Mouse (Mus musculus) R1 (cell line): Measurements from ENCODE around the gene Tenm3.

Experiments used
- DNase-seq: peaks from one replicate; pipeline ENCODE4 v3.0.0-alpha.2; 2018; ENCODE audit warnings: low read depth, low spot score

Tenm3 gene

DNA sequence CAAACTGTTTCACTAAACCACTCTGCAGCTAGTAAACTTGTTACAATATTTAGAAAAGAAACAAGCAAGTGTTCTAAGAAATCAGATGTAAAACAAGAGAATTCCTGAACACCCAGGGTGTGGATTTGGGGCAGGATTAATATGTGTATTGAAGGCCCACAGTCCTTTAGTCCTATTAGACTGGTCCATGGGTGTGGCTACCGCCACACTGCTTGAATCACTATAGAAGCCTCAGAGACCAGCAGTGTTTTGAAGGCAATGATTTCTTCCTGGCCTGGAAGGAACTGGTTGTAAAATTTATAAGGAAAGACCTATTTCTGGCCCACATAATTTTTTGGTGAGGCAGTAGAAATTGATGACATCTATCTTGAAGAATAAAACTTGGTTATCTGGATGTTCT is 33.1 kb downstream of the Tenm3 start:
- peak; percentile 18 for DNase-seq

DNA sequence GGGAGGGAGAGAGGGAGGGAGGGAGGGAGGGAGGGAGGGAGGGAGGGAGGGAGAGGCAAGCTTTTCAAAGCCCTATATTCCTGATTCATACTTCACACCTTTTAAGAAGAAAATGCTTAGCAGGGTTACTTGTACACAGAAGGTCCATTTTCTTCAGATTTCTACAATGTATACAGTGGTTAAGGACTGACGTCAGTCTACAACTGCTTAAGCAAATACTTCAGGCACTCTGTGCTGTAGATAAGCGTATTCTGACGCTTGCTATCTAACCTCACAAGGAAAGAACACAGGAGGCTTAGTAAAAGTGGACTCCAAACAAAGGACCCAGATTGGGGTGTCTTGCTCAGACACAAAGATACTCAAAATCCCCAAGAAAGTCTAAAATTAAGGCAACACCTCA is 34.6 kb downstream of the Tenm3 start:
- no peak for DNase-seq

DNA sequence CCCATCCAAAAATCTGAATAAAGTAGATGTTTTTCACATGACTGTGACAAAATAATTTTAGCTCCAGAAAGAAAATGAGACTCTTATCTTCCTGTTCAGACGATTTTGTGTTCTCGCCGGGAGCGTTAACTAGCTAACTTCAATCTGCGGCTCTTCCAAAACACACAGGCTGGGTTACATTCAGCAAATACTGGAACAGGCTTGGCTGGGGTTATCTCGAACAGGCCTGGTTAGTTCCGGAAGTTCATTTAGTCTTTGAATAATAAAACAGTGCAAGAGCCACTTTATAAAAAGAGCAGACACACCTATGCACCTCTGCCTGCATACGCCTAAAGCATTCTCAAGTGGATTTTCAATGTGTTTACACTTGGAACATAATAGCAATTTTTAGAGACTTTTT is 40.7 kb downstream of the Tenm3 start:
- peak; percentile 17 for DNase-seq

DNA sequence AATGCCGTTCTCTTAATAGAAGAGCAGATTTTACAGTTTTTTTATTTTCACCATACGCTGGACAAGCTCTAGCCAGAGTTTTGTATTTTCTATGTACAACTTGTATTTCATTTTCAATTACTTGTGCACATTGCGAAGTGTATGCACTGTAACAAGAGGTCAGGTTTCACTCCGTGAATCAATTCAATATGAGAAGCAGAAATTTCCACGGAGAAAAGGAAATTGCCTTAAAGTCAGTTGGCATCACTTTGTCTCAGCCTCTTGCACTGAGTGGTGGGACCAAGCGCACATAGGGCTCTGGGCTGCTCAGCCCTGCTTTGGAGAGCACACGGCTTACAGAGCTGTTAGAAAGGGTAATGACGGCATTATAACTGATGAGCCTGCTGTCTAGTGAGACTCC is 41.5 kb downstream of the Tenm3 start:
- peak; percentile 13 for DNase-seq

DNA sequence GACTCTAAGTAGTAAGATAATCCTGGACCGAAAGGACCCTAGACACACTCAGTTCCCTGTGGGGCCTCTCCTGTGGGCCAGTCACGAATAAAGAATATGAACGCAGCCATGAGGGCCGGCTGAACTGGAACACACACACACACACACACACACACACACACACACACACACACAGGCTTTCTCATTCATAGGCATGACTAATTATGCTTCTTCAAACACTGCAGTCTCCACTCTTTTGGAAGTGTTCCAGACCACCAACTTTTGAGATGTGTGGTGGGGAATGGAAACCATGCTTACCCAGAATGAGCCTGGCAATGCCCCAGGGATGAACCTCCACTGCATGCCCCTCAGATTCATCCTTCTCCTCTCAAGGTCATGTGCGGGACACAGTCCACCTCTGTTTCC is 45.8 kb downstream of the Tenm3 start:
- no peak for DNase-seq

DNA sequence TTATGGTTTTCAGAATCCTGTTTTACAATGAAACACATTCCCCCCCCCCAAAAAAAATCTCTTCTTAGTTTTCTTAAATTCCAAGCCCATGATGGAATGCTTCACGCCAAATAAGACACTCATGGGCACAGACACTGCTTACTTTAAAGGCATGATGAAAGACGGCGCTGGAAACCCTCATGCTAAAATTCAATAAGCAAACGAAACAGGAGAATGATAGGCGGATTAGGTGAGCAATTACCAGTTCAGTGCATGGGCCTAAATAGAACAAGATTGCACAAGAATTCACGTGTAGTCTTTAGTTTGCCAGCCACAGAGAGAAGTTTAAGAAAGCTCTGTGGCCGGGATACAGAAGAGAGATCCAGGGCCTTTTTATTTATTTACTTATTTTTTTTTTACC is 49.5 kb downstream of the Tenm3 start:
- no peak for DNase-seq

DNA sequence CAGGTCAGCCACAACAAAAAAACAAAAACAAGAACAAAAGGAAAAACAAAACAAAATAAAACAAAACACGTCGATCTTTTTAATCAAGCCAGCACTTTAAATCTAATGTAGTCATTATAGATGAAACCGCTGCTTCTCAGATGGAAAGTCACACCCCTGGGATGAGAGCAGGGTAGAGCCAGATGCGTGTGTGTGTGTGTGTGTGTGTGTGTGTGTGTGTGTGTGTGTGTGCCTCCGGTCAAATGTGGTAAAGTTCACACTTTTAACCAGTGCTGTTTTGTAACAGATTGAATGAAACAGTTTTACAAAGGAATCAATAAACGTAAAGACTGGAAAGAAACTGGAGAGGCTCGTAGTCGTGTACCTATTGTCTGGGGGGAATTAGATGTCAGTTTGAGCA is 50.0 kb downstream of the Tenm3 start:
- DNase-seq = no peak

DNA sequence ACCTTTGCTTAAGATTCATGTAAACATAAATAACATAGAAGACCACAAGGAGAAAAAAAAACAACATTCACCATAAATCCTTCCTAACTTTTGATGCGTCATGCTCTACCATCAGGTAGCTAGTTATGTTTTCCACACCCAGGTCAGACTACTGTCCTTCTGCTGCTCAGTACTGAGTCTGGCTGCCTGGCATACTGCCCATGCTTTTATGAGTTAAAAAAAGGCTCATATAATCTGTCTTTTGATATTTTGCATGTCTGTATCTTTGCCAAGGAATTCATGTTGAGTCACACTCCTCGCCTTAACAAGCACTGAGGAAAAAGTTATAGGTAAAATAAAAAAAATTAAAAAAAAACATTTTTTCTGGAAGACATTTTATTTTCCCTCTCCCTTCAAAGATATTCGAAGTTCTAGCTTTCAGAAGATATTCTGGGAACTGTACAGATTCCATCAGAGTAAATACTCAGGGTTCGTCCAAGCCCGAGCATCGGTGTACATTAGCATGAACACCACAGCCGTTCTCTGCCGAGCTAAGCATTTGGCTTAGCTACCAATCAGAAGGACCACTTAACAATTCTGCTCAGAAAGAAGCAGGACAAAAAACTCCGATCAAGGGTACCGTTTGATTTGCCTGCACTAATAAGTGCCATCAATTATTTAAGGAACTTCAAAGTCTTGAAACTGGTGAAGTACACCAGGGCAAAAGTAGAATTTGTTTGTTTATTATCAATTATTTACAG is 51.0 kb downstream of the Tenm3 start:
- no peak for DNase-seq

DNA sequence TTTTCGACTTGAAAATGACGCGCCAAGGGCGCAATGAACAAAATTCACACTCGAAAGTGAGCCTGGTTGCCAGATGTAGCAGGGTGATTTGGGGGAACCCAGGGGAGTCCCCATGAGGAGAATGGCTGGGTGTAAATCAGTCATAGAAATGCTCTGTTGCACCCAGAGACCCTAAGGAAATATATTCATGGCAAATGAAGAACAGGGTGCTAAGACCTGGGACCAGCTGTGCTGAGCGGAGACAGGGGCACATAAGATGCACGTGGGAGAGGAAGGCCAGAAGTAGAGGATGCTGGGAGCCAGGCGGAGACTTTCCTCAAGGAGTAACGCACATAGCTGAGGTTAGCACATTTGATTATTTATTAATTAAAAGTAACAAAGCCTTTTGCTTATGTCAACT is 60.4 kb downstream of the Tenm3 start:
- no peak for DNase-seq

DNA sequence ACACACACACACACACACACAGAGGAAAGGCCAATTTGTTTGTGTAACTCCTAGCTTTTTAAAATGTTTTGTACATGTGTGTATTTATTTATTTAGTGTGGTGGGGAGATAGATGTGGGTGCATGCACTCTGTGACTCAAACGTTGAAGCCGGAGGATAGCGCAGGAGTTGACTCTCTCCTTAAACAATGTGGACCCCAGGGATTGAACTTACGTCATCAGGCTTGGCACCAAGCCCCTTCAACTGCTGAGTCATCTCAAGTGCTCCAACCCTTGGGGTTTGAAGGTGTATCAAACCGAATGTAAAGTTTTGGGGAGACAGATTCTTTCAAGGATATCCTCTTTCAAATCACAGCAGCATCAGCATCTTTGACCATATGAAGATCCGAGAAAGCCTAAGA is 63.1 kb downstream of the Tenm3 start:
- DNase-seq = no peak

DNA sequence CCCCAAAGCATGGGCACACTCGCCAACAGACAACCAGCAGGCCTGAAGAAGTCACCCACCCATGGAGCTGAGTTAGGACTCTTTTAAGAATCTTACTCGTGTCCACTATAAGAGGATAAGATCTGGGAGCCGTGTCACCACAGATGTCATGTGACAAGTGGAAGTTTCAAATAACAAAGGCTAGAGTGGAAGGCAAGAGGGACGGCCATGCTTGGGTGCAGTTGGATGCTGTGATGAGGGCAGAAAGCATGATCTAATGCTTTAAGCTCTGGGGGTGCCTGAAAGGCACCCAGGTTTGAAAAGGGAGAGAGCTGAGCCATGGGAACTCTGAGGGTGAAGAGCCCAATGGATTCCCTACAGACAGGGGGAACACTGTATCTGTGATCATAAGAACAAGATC is 64.6 kb downstream of the Tenm3 start:
- DNase-seq = no peak

DNA sequence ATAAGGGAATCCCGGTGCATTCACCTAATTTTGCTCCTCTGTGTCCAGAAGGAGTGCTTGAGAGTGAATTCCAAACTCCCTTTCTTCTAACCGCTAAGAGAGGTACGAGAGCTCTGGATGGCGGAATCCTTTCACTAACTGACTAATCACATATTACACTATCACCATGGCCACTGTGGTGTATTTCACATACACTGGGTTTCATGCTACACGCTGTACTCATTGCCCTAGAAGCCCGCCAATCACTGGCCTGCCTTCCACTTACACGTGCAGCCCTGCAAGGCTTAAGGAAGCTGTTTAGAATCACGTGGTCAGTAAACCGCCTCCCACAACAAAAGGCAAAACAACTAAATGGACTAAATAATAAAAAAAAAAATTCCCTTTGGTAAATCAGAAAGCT is 67.7 kb downstream of the Tenm3 start:
- peak; percentile 24 for DNase-seq

DNA sequence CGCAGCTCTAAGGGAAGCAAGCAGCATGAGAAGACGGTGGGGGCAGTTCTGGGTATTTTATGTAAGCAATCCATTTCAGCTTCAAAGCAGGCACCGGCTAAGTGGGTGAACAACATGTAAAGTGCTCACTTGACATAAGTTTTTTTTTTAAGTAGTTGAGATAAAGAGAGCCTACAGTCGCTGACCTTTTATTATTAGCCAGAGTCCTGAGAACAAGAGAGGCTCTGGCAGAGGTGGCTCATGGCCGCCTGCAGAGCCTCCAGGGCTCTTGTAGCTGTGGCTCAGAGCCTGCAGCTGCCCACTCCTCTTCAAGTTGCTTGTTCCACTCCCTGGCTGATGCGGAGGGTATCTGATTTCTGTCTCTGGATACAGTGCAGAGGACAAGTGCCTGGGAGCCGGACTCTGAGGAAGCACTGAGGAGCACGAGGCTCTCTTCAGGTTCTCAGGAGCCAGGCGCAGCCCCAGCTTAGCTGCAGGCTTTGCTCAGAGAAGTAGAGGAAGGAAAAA is 68.2 kb downstream of the Tenm3 start:
- peak; percentile 5 for DNase-seq

DNA sequence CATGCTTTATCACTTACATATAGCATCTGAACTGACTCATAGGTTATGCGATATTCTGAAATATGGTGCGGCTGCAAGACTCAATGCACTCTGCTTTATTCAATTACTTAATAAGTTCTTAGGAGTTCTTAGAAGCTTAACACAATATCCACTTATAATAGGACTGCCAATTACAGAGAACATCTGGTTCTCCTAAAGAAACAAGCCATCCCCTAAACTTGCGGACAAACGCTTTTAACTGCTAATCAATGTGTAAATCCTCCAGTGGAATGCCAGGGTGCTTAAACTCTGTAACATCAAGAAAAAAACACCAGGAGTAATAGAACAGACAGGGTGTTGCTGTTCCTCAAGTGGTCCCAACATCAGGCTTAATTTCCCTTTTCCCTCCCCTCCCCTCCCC is 68.9 kb downstream of the Tenm3 start:
- no peak for DNase-seq

DNA sequence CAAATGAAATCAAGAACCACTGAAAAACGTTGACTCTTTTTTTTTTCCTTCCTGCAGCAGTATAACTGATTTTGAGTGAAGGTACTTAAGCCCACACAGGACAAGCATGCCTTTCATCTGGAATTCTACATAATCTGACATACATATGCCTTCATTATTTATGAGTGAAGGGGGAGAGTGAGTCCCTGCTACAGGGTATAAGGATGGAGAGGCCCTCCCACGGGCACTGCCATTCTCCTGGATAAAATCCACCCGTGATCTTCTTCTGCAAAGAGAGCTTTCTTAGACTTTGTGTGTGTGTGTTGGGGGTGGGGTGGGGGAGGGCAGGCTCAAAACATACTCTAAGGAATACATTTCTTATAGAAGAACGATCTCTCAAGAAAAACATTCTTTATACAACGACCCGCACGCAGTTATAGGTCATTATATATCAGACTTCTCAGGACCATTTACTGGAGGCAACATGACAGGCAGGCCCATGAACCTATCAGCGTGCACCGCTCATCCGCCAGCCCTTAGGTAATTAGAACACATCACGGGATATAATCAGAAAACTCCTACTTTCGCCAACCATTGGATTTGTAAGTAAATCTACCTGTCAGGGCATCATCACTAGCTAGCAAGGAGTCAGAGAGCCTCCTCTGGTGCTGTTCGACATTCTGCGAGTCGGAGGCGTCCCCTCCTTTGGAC is 77.1 kb downstream of the Tenm3 start:
- peak; percentile 39 for DNase-seq

DNA sequence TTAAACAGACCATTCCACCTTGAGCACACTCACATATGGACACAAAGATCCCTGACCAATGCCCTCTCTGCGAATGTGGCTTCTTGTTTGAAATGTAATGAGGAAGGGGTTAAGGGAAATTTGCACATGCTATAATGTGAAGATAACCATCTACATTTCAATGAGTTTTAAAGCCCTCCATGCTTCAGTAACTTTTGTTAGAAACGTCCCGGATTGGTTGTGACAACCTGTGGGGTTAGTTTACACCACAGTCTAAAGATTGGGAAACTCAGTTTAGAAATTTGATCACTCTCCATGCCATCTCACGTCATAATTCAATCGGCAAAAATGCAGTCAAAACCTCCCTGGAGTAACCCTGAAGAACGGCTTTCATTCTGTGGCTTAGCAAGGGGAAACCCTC is 78.5 kb downstream of the Tenm3 start:
- DNase-seq = no peak

DNA sequence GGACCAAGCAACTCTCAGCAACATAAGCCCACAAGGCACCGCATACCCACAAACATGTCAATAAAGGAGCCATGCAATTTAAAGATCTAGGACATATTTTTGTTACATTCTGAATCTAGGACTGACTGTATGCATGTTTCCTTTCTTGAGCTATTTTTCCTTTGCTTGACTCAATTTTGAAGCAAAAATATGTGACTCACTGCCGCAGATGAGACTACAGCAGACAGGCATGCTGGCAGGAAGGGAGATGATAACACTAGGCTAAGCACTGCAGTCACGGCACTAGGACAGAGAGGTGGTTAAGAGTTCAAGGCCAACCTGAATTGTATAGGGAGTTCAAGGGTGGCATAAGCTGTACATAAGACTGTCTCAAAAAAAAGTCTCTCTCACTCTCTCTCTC is 79.7 kb downstream of the Tenm3 start:
- no peak for DNase-seq

DNA sequence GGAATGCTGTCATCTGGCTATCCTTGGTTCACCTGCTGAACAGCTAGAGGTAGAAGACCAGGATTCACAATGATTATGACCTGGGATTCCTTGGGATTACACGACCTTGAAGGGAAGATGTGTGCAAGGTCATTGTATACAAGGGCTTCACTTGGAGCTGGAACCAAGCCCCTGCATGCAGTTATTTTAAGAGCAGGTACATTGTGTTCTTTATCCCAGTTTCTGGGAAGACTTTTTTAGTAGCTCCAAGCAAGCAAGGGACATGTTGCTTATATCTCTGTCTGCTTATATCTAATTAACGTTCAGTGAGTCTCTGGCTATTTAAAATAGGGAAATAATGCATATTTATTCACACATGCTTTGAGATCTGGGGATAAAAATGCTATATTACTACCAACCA is 86.9 kb downstream of the Tenm3 start:
- no peak for DNase-seq

DNA sequence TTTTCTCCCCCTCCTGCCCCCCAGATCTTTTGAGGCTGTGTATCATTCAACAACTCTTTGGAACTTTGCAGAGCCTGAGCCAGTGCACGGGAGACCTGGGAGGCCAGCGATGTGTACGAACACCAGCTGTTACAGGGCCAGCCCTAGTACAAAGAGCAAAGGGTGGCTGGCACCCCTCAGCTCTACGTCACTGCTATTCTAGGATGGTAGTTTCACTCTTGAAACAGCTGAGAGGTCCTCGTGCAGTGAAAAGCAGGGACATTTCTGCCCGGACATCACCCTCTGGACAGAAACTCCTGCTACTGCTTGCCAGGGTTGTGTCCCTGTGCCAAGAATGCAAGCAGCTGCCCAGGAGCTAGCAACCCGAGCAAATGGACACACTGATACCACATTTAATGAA is 88.3 kb downstream of the Tenm3 start:
- DNase-seq = no peak

DNA sequence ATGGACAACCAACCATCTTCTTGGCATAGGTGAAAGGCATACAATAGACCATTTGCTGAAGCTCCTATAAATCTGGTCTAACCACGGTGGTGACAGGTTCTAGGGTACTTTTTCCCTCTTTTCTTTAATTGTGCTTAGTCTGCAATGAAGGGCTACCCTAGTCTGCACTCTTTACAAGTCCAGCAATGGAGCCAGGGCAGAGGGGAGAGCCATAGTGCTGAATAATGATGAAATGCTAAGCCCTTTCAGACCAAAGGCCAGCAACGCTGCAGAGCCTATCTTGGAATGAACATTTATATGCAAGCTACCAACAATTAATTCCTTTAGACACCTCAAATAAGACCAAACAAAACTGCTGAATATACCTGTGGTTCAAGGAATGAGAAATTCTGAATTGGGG is 88.8 kb downstream of the Tenm3 start:
- no peak for DNase-seq

DNA sequence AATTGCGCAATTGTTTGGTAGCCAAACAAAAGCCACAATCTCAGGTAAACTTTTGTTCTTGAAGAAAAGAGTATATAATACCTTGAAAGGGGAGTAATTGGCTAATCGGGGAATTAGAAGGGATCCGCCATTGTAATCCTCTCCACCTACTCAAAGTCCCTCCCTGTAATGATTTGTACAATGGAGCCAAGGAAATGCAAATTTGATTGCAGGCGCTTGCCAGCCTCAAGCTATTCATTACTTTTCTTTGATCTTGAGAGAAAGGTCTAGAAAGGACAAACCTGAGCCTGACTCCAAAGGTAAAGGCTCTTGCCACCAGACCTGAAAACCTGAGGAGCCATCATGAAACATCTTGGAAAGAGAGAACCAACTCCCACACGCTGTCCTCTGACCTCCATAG is 91.8 kb downstream of the Tenm3 start:
- DNase-seq = peak; percentile 83

DNA sequence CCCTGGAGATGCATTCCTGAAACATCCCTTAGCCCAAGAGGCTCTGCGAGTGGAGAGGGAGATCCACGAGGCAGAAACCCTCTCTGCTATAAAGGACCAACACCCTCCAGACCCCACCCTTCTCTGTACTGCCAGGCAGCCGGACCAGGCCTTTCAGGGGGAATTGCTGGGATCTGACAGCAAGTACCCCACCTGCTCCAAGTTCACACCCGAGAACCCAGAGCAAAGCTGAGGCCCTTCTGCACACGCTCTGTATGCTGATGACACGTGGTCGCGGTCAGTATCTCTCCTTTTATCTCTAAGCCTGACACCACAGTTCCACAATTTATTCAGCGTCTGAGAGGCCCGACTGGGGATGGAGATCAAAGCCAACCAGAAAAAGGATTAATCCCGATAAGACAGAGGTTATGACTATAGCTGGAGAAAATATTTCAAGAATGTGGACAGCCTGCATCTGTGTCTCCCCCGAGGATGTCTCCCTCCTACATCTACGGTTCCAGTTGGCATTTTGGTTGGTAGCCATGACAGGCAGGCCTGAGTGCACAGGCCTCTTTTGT is 95.2 kb downstream of the Tenm3 start:
- no peak for DNase-seq

DNA sequence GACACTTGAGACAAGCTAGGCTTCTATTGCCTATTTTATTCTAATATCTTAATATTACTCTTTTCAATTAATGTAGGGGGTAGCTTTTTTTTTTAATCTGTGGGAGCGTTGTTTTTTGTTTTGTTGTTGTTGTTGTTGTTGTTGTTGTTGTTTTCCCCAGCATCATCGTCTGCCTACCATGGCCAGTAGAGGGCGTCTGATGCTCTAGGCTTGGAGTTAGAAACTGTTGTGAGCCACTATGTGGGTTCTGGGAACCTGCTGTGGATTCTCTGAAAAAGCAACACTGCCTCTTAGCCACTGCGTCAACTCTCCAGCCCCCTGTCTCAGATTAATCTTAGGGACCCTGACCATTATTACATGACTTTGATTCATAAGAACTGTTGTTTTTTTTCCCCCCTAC is 99.8 kb downstream of the Tenm3 start:
- DNase-seq = peak; percentile 49
